In the genomic region with DNA sequence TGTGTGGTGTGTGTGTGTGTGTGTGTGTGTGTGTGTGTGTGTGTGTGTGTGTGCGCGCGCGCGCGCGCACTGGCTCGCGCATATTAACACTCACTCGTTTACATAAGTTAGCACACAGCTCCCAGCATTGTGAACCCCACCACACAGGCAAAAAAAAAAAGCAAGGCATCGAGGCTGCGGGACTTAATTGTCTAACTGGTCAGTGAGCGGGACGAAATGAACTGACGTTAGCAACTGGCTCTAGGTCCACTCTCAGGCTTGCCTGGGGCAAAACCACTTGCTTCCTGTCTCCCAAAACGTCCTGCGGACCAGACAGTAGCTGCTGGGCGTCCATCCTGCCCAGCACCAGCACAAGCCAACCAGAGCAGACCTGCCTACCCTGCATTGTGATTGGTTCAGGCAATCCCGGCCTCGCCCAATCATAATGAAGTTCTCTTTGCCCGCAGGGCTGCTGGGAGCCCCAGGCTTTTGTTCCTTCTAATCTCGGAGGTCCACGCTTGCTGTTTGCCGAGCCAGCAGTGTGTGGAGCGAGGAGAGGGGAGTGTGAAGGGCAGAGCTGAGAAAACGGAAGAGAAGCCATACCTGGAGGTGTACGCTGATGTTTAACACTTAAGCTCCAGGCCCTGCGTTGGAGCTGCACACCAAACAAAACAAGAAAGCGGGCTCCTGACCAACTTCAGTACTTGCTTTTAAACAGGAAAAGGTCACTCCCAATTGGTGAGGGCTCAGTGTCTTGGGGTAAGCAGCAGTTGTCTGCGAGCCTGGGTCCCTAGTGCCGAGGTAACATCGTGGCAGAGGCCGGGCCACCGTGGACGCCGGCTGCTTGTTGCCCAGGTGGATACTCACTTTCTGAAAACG, we compare ENCODE assay signal across 8 mouse cellular contexts. TPM values are rescaled to one million over a fixed set of nuclear protein-coding genes. Genes with fewer than 3 reads are reported as not detected.
DNase-seq lines count a peak whose midpoint lies in the region; ATAC-seq and TF ChIP-seq lines count a peak whose summit lies in the region.

No protein-coding gene starts in this region.

- no peak for TF ChIP-seq CTCF in Patski (IDR thresholded peaks at IDR 0.05)
- no peak for TF ChIP-seq CTCF in lung, postnatal 0 days (IDR thresholded peaks at IDR 0.05)

- POLR2A ChIA-PET in Patski (lab: Charles Lee), result interaction anchor here (0.7 to 2.4 kb wide), 7 partner anchors 9 to 217 kb away, joined by 3 to 8 read pairs (median 4); partner anchors contain the start of gene Ndufaf8

- WGBS in hindbrain, embryonic 12.5 days, result 4% methylated on average over 37 of the region's 37 CpGs
- 1% methylated on average over 37 of the region's 37 CpGs for WGBS in lung, postnatal 0 days

- no peaks in the 10 kb centered on the region for H3K9me3 ChIP-seq in hindbrain, embryonic 12.5 days (replicated peaks)
- no peaks in the 10 kb centered on the region for H3K9me3 ChIP-seq in lung, postnatal 0 days (ENCODE audit: low read length)

- peak overlapping the region; percentile 43 for H3K4me3 ChIP-seq in hindbrain, embryonic 12.5 days
- peak overlapping the region; percentile 44 for H3K4me3 ChIP-seq in lung, postnatal 0 days (ENCODE audit: low read depth, low read length)

- peak; percentile 96 for ATAC-seq in Patski
- ATAC-seq in hindbrain, embryonic 12.5 days (ENCODE audit: low FRiP score), result peak; percentile 97
- peak; percentile 93 for ATAC-seq in lung, postnatal 0 days

- peak; percentile 88 for DNase-seq in Patski (ENCODE audit: low read depth, low spot score)
- peak; percentile 93 to 96 for DNase-seq in cerebellum, postnatal 10 days
- peak; percentile 91 to 93 for DNase-seq in frontal cortex, postnatal 10 days (ENCODE audit: low spot score in 2 of 2)
- peak; percentile 87 to 90 for DNase-seq in layer of hippocampus, postnatal 10 days (ENCODE audit: low spot score in 2 of 2)
- peak; percentile 97 for DNase-seq in lung, postnatal 0 days (ENCODE audit: low spot score)
- DNase-seq in ovary, postnatal 10 days (ENCODE audit: low spot score), result peak; percentile 80
- DNase-seq in thymus, postnatal 0 days (ENCODE audit: low spot score), result peak; percentile 90

- CTCF ChIA-PET in Patski (lab: Charles Lee), result no interaction called here

- peaks cover 39% of the 10 kb centered on the region for H3K4me1 ChIP-seq in hindbrain, embryonic 12.5 days
- H3K4me1 ChIP-seq in lung, postnatal 0 days (ENCODE audit: insufficient read depth, low read depth, low read length), result peaks cover 4% of the 10 kb centered on the region; the same call in 1 of the 2 replicates

- H3K27ac ChIP-seq in hindbrain, embryonic 12.5 days, result peak overlapping the region; percentile 97
- peak overlapping the region; percentile 92 for H3K27ac ChIP-seq in lung, postnatal 0 days (ENCODE audit: low read length)

- in situ Hi-C loops in Patski (cut with MboI; ENCODE audit: low pct_unique_long_range_greater_than_20kb), result loop anchor here (25.0 kb wide), 1 partner anchor 404 kb away; the partner anchor contains the start of gene Chmp6

- TF ChIP-seq EP300 in lung, postnatal 0 days (IDR thresholded peaks at IDR 0.05), result no peak

- H3K27me3 ChIP-seq in Patski, result no peaks in the 10 kb centered on the region
- no peaks in the 10 kb centered on the region for H3K27me3 ChIP-seq in hindbrain, embryonic 12.5 days
- no peaks in the 10 kb centered on the region for H3K27me3 ChIP-seq in lung, postnatal 0 days (replicated peaks; ENCODE audit: insufficient read depth, low read length)

- H3K4me2 ChIP-seq in hindbrain, embryonic 12.5 days (replicated peaks), result peak overlapping the region; percentile 83
- H3K4me2 ChIP-seq in lung, postnatal 0 days (replicated peaks; ENCODE audit: low read depth, low read length), result peak overlapping the region; percentile 80

- no peaks in the 10 kb centered on the region for H3K36me3 ChIP-seq in hindbrain, embryonic 12.5 days
- H3K36me3 ChIP-seq in lung, postnatal 0 days (ENCODE audit: insufficient read depth, low read length), result no peaks in the 10 kb centered on the region

- H3K9ac ChIP-seq in hindbrain, embryonic 12.5 days, result peak overlapping the region; percentile 71
- H3K9ac ChIP-seq in lung, postnatal 0 days (replicated peaks; ENCODE audit: low read depth), result peak overlapping the region; percentile 53

RNA-seq across cellular contexts. Expression of gene Actg1, which starts 32.3 kb away (rescaled TPM):
- 2,862 TPM for polyA plus RNA-seq in Patski (2021)
- polyA plus RNA-seq in hindbrain, embryonic 12.5 days (2016; fragmentation: Nextera tagmentation; extraction: Ambion mirVana), result 3,608 and 3,685 TPM in 2 replicates
- 1,000 to 10,000 TPM; 2,523 to 2,576 TPM for total RNA-seq in layer of hippocampus, postnatal 10 days (2021)
- polyA plus RNA-seq in lung, postnatal 0 days (2015; fragmentation: Nextera tagmentation; extraction: Ambion mirVana), result 1,989 and 2,317 TPM in 2 replicates
- polyA plus RNA-seq in thymus, postnatal 0 days (2015; fragmentation: Nextera tagmentation; extraction: Ambion mirVana), result 1,815 and 1,857 TPM in 2 replicates

RNA-seq across cellular contexts. Expression of gene Fscn2, which starts 45.3 kb away (rescaled TPM):
- polyA plus RNA-seq in Patski (2021), result 0.23 TPM
- polyA plus RNA-seq in hindbrain, embryonic 12.5 days (2016; fragmentation: Nextera tagmentation; extraction: Ambion mirVana), result 1.2 and 1.3 TPM in 2 replicates
- not detected for total RNA-seq in layer of hippocampus, postnatal 10 days (2021)
- polyA plus RNA-seq in lung, postnatal 0 days (2015; fragmentation: Nextera tagmentation; extraction: Ambion mirVana), result 0.36 and 0.74 TPM in 2 replicates
- polyA plus RNA-seq in thymus, postnatal 0 days (2015; fragmentation: Nextera tagmentation; extraction: Ambion mirVana), result 0.46 and 0.59 TPM in 2 replicates

Comparison
In these comparisons a context has a peak if more than half of its experiments do, and no peak if none do; other contexts are left out.
1. Peak in every context shown above with its lines: DNase-seq, ATAC-seq, H3K4me3 ChIP-seq and H3K27ac ChIP-seq.